Mouse (Mus musculus) CH12.LX (cell line): ENCODE data around the gene Inafm2.

ENCODE experiments used
- CHD2 ChIP-seq: IDR thresholded peaks from 2 replicates; pipeline ENCODE4 v1.6.1; 2011; ENCODE audit warnings: low read length, improper control_type of control experiment
- CTCF ChIP-seq, 2 experiments: IDR thresholded peaks in 1 of 2; conservative IDR thresholded peaks in 1 of 2; 2 replicates each; pipeline ENCODE4 v1.5.1; 2011 to 2012; ENCODE audit warnings: low read depth in 2 of 2, low read length in 2 of 2, improper control_type of control experiment in 1 of 2, inconsistent platforms in 1 of 2, mild to moderate bottlenecking in 1 of 2, moderate library complexity in 1 of 2
- MAFK ChIP-seq: IDR thresholded peaks from 2 replicates; pipeline ENCODE4 v1.6.1; 2011; ENCODE audit warnings: low read length, improper control_type of control experiment; ENCODE audit not compliant: insufficient replicate concordance
- MAX ChIP-seq: IDR thresholded peaks from 2 replicates; pipeline ENCODE4 v1.6.1; 2011; ENCODE audit warnings: low read length, improper control_type of control experiment
- MAZ ChIP-seq: IDR thresholded peaks from 2 replicates; pipeline ENCODE4 v1.6.1; 2012; ENCODE audit warnings: low read depth, mild to moderate bottlenecking, inconsistent platforms, low read length, improper control_type of control experiment, moderate library complexity
- MEF2A ChIP-seq: IDR thresholded peaks from 2 replicates; pipeline ENCODE4 v1.6.1; 2014; ENCODE audit warnings: low read depth, mild to moderate bottlenecking, inconsistent platforms, low read length, improper control_type of control experiment, borderline replicate concordance
- NRF1 ChIP-seq: IDR thresholded peaks from 2 replicates; pipeline ENCODE4 v1.6.1; 2014; ENCODE audit warnings: low read depth, mild to moderate bottlenecking, inconsistent platforms, low read length, improper control_type of control experiment, moderate library complexity
- RCOR1 ChIP-seq: conservative IDR thresholded peaks from 2 replicates; pipeline ENCODE4 v1.6.1; 2012; ENCODE audit warnings: low read depth, mild to moderate bottlenecking, inconsistent platforms, low read length, improper control_type of control experiment
- TBP ChIP-seq: conservative IDR thresholded peaks from 2 replicates; pipeline ENCODE4 v1.6.1; 2011; ENCODE audit warnings: low read depth, low read length, improper control_type of control experiment
- ZNF384 ChIP-seq: IDR thresholded peaks from 2 replicates; pipeline ENCODE4 v1.6.1; 2012; ENCODE audit warnings: low read depth, low read length, improper control_type of control experiment, inconsistent platforms

DNA sequence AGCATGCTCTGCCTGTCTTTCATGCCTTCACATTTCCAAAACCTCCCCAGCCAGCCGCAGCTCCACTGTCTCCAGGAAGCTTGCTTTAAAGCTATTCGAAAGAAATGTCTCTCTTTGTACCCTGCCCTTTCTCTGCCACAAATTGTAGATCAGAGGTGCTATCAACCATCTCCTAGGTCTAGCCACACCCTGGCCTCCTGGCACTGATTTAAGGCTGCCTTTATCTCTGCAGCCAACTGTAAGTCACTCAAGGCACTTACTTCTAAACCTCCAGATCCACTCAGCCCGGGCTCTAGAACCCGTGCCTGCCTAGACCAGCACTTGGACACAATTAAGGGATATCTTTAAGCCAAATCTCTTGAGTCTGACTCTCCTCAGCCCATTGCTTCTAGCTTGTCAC lies 32.9 kb downstream of the Inafm2 start:
- no peak for TF ChIP-seq MAX
- no peak for TF ChIP-seq NRF1
- no peak for TF ChIP-seq MAZ
- no peak for TF ChIP-seq RCOR1
- TF ChIP-seq MEF2A, result no peak
- no peak for TF ChIP-seq CTCF (conservative IDR thresholded peaks at IDR 0.05 in 1 of 2, IDR thresholded peaks at IDR 0.05 in 1 of 2; ENCODE audit: low read depth in 2 of 2, low read length in 2 of 2)
- TF ChIP-seq MAFK, result no peak
- no peak for TF ChIP-seq CHD2
- no peak for TF ChIP-seq TBP
- TF ChIP-seq ZNF384, result no peak
